Mouse (Mus musculus): ENCODE measurements around the gene Ppard. TPM values are rescaled to one million over a fixed set of nuclear protein-coding genes. Genes with fewer than 3 reads are reported as not detected.

Ppard gene
- total RNA-seq, 2 experiments from 2014 or later, result 28.3 to 28.7 TPM

- no peak for DNase-seq (ENCODE audit: low spot score in 2 of 2)
- intact Hi-C loops (cut with DNase I), result no loop called here
These were observed 45.7 kb downstream of the Ppard start for GRCm38 (mm10) chr17:28278156-28278555.

- DNase-seq (ENCODE audit: low spot score in 2 of 2), result no peak
- intact Hi-C loops (cut with DNase I), result no loop called here
These were observed 46.7 kb downstream of the Ppard start for GRCm38 (mm10) chr17:28279236-28279635.

- DNase-seq (ENCODE audit: low spot score in 2 of 2), result no peak
- intact Hi-C loops (cut with DNase I), result no loop called here
These were observed 47.4 kb downstream of the Ppard start for GRCm38 (mm10) chr17:28279780-28280422.

GRCm38 (mm10) chr17:28280423-28280800 lies 47.9 kb downstream of the Ppard start:
- DNase-seq (ENCODE audit: low spot score in 2 of 2), result no peak
- intact Hi-C loops (cut with DNase I), result no loop called here

- intact Hi-C loops (cut with DNase I), result no loop called here
- no peak for DNase-seq (ENCODE audit: low spot score in 2 of 2)
These were observed 48.4 kb downstream of the Ppard start for GRCm38 (mm10) chr17:28280831-28281377.

GRCm38 (mm10) chr17:28281866-28282441 lies 49.5 kb downstream of the Ppard start:
- no peak for DNase-seq (ENCODE audit: low spot score in 2 of 2)
- intact Hi-C loops (cut with DNase I), result no loop called here

GRCm38 (mm10) chr17:28283199-28283598 lies 50.7 kb downstream of the Ppard start:
- intact Hi-C loops (cut with DNase I), result no loop called here
- DNase-seq (ENCODE audit: low spot score in 2 of 2), result no peak

- no peak for DNase-seq (ENCODE audit: low spot score in 2 of 2)
- intact Hi-C loops (cut with DNase I), result no loop called here
These were observed 53.6 kb downstream of the Ppard start for GRCm38 (mm10) chr17:28286133-28286532.

- DNase-seq (ENCODE audit: low spot score in 2 of 2), result no peak
- intact Hi-C loops (cut with DNase I), result no loop called here
These were observed 54.5 kb downstream of the Ppard start for GRCm38 (mm10) chr17:28286964-28287363.

GRCm38 (mm10) chr17:28287578-28287977 lies 55.1 kb downstream of the Ppard start:
- DNase-seq (ENCODE audit: low spot score in 2 of 2), result no peak
- intact Hi-C loops (cut with DNase I), result no loop called here

GRCm38 (mm10) chr17:28287980-28288379 lies 55.5 kb downstream of the Ppard start:
- DNase-seq (ENCODE audit: low spot score in 2 of 2), result no peak
- intact Hi-C loops (cut with DNase I), result no loop called here

GRCm38 (mm10) chr17:28290262-28290661 lies 57.8 kb downstream of the Ppard start:
- peak in 1 of 2 experiments; percentile 61 for DNase-seq (ENCODE audit: low spot score in 2 of 2)
- intact Hi-C loops (cut with DNase I), result no loop called here

GRCm38 (mm10) chr17:28290671-28291070 lies 58.2 kb downstream of the Ppard start:
- intact Hi-C loops (cut with DNase I), result no loop called here

GRCm38 (mm10) chr17:28291346-28291745 lies 58.8 kb downstream of the Ppard start:
- intact Hi-C loops (cut with DNase I), result no loop called here
- DNase-seq (ENCODE audit: low spot score in 2 of 2), result no peak

More at GRCm38 (mm10) chr17:28290671-28291070, 58.2 kb downstream of the Ppard start:
- DNase-seq (ENCODE audit: low spot score in 2 of 2), result no peak

- intact Hi-C loops (cut with DNase I), result no loop called here
- no peak for DNase-seq (ENCODE audit: low spot score in 2 of 2)
These were observed 61.2 kb downstream of the Ppard start for GRCm38 (mm10) chr17:28293716-28294115.

- intact Hi-C loops (cut with DNase I), result no loop called here
- peak; percentile 39 to 49 for DNase-seq (ENCODE audit: low spot score in 2 of 2)
These were observed 62.2 kb downstream of the Ppard start for GRCm38 (mm10) chr17:28294449-28295333.

- no peak for DNase-seq (ENCODE audit: low spot score in 2 of 2)
- intact Hi-C loops (cut with DNase I), result no loop called here
These were observed 66.4 kb downstream of the Ppard start for GRCm38 (mm10) chr17:28298888-28299287.

GRCm38 (mm10) chr17:28299669-28300320 lies 67.3 kb downstream of the Ppard start:
- intact Hi-C loops (cut with DNase I), result no loop called here
- no peak for DNase-seq (ENCODE audit: low spot score in 2 of 2)

GRCm38 (mm10) chr17:28300323-28300722 lies 67.8 kb downstream of the Ppard start:
- DNase-seq (ENCODE audit: low spot score in 2 of 2), result no peak
- intact Hi-C loops (cut with DNase I), result no loop called here

GRCm38 (mm10) chr17:28300850-28301249 lies 68.3 kb downstream of the Ppard start:
- intact Hi-C loops (cut with DNase I), result no loop called here
- DNase-seq (ENCODE audit: low spot score in 2 of 2), result no peak
